Mouse (Mus musculus): ENCODE measurements around the gene Vasn. TPM values are rescaled to one million over a fixed set of nuclear protein-coding genes. Genes with fewer than 3 reads are reported as not detected.
A peak's percentile ranks its signal among the peaks of the same experiment; 100 is the strongest.
"Not testable (repeated sequence)": the region's sequence is repeated elsewhere in the genome, so short reads cannot be mapped to it uniquely, and the experiment has no call there.

The Vasn gene
- polyA plus RNA-seq, 2 experiments = 35.7 to 75.7 TPM

DNA sequence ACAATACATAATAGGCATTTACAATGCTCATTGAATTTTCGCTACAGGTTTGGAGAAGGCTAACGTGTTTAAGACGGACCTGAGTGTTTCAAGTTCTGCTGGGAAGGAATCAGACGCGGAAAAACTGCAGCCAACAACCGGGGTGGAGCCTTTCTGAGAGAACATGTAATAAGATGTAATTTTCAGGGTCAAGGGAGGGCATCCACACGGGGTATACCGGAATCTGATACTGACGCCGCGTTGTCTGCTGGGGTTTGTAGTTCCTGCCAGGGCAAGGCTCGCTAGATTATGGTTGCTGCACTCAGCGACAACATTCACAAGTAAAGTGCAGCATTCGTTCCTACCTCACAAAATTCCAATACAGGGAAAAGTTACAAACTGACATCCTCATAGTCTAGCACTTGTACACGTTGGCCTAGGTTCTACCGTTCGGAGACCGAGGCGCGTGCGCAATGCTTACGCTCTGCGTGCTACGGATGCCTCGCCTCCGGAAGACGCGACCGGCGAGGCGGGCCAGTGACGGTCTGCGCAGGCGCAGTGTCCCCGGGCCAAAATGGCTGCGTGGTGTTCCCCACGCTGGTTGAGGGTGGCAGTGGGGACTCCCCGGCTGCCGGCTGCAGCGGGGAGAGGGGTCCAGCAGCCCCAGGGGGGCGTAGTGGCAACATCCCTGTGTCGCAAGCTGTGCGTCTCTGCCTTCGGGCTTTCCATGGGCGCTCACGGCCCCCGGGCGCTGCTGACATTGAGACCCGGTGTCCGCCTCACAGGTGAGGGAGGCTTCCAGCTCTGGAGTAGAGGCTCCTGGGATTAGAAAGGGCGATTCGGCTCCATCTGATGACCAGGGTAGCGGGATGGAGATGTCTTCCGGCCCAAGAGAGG lies 44.1 kb downstream of the Vasn start:
- Histone ChIP-seq H3K4me2 (replicated peaks; ENCODE audit: low read depth, low read length, severe bottlenecking) (peak overlapping the region; percentile 84), H3K4me1 (ENCODE audit: control insufficient read depth, insufficient read depth, low read length) (peaks cover 2% of the 10 kb centered on the region), H3K9ac (ENCODE audit: low read depth, low read length, severe bottlenecking) (peak overlapping the region; percentile 79), H3K27me3 (ENCODE audit: control insufficient read depth, insufficient read depth, low read length) (no peaks in the 10 kb centered on the region), H3K27ac (replicated peaks; ENCODE audit: low read depth, low read length) (peak overlapping the region; percentile 71), H3K4me3 (replicated peaks; ENCODE audit: low read length) (peak overlapping the region; percentile 96), H3K9me3 (ENCODE audit: control insufficient read depth, low read length) (no peaks in the 10 kb centered on the region), H3K36me3 (ENCODE audit: control insufficient read depth, insufficient read depth, low read length) (peaks cover 17% of the 10 kb centered on the region)
- peak; percentile 89; the same call in 1 of the 2 replicates for TF ChIP-seq POLR2A (IDR thresholded peaks at IDR 0.05; ENCODE audit: borderline replicate concordance, extremely low read depth, insufficient read depth, insufficient read length)
- ATAC-seq (ENCODE audit: low FRiP score, low read depth) (peak; percentile 88), DNase-seq (ENCODE audit: low spot score) (peak; percentile 95)
- under 1% methylated on average over 54 of the region's 54 CpGs for WGBS

DNA sequence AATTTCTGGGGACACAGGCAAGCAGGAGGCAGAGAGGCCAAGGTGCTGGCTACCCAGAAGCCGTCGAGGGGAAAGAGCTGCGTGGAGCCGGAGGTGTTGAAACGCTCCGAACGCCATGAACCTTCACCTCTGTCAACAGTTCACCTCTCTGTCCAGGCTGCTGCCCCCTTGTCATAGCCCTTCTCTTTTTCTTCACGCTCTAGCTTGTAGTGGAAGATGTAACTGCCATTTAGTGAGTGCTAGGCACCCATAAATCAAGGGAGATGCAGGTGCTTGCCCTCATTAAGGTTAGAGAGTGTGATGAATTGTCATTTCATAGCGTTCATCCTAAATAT lies 44.7 kb downstream of the Vasn start:
- no peak for ATAC-seq (ENCODE audit: low FRiP score, low read depth)
- H3K27ac ChIP-seq (replicated peaks; ENCODE audit: low read depth, low read length) = no peak overlapping the region
- no peak for TF ChIP-seq POLR2A (IDR thresholded peaks at IDR 0.05; ENCODE audit: borderline replicate concordance, extremely low read depth, insufficient read depth, insufficient read length)

DNA sequence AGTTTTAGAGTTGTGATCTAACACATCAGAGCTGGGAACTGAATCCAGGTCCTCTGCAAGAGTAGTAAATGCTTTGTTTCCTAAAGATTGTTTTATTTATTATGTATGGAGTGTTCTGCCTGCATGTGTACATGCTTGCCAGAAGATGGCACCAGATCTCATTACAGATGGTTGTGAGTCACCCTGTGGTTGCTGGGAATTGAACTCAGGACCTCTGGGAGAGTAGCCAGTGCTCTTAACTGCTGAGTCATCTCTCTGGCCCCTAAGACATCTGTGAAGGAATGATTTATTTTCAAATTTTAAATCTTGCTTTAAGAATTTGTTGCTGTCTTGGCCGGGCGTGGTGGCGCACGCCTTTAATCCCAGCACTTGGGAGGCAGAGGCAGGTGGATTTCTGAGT lies 49.6 kb downstream of the Vasn start:
- ATAC-seq (ENCODE audit: low FRiP score, low read depth); H3K4me1 ChIP-seq (ENCODE audit: control insufficient read depth, insufficient read depth, low read length); H3K27me3 ChIP-seq (ENCODE audit: control insufficient read depth, insufficient read depth, low read length); H3K27ac ChIP-seq (replicated peaks; ENCODE audit: low read depth, low read length); H3K4me2 ChIP-seq (replicated peaks; ENCODE audit: low read depth, low read length, severe bottlenecking); H3K9ac ChIP-seq (ENCODE audit: low read depth, low read length, severe bottlenecking); DNase-seq (ENCODE audit: low spot score); H3K9me3 ChIP-seq (ENCODE audit: control insufficient read depth, low read length); H3K4me3 ChIP-seq (replicated peaks; ENCODE audit: low read length): not testable (repeated sequence)
- 98% methylated on average over 4 of the region's 4 CpGs for WGBS
- peaks cover 70% of the 10 kb centered on the region for H3K36me3 ChIP-seq (ENCODE audit: control insufficient read depth, insufficient read depth, low read length)

More for the DNA sequence above, 44.7 kb downstream of the Vasn start:
- under 1% methylated on average over 9 of the region's 9 CpGs for WGBS
- Histone ChIP-seq H3K4me3 (replicated peaks; ENCODE audit: low read length) (peak overlapping the region; percentile 96), H3K36me3 (ENCODE audit: control insufficient read depth, insufficient read depth, low read length) (peaks cover 23% of the 10 kb centered on the region), H3K9ac (ENCODE audit: low read depth, low read length, severe bottlenecking) (peak overlapping the region; percentile 79), H3K4me1 (ENCODE audit: control insufficient read depth, insufficient read depth, low read length) (no peaks in the 10 kb centered on the region), H3K27me3 (ENCODE audit: control insufficient read depth, insufficient read depth, low read length) (no peaks in the 10 kb centered on the region), H3K9me3 (ENCODE audit: control insufficient read depth, low read length) (no peaks in the 10 kb centered on the region), H3K4me2 (replicated peaks; ENCODE audit: low read depth, low read length, severe bottlenecking) (peak overlapping the region; percentile 84)
- no peak for DNase-seq (ENCODE audit: low spot score)

Other genes starting within 250 kb of the Vasn start
- 3.2 and 4.1 TPM in 2 replicates for gene Adcy9, start 219.4 kb upstream of the Vasn start, polyA plus RNA-seq (2012; rRNA removed)
- 2.4 and 2.7 TPM in 2 replicates for gene Adcy9, start 219.4 kb upstream of the Vasn start, polyA plus RNA-seq (2014; fragmentation: Nextera tagmentation; extraction: Ambion mirVana)
- gene Srl, start 98.1 kb upstream of the Vasn start, polyA plus RNA-seq (2012; rRNA removed) = 40.7 and 44.2 TPM in 2 replicates
- 47.3 and 53.7 TPM in 2 replicates for gene Srl, start 98.1 kb upstream of the Vasn start, polyA plus RNA-seq (2014; fragmentation: Nextera tagmentation; extraction: Ambion mirVana)
- gene Tfap4, start 80.1 kb upstream of the Vasn start, polyA plus RNA-seq (2012; rRNA removed) = 29.9 and 31.5 TPM in 2 replicates
- 19.6 and 22.8 TPM in 2 replicates for gene Tfap4, start 80.1 kb upstream of the Vasn start, polyA plus RNA-seq (2014; fragmentation: Nextera tagmentation; extraction: Ambion mirVana)
- 83.8 and 110 TPM in 2 replicates for gene Glis2, start 45.2 kb upstream of the Vasn start, polyA plus RNA-seq (2012; rRNA removed)
- 45.9 and 53.3 TPM in 2 replicates for gene Glis2, start 45.2 kb upstream of the Vasn start, polyA plus RNA-seq (2014; fragmentation: Nextera tagmentation; extraction: Ambion mirVana)
- 72.7 and 80.1 TPM in 2 replicates for gene Pam16, start 15.0 kb upstream of the Vasn start, polyA plus RNA-seq (2012; rRNA removed)
- gene Pam16, start 15.0 kb upstream of the Vasn start, polyA plus RNA-seq (2014; fragmentation: Nextera tagmentation; extraction: Ambion mirVana) = 92.5 and 94.1 TPM in 2 replicates
- gene Dnaja3, start within 50 bp of the Vasn start, polyA plus RNA-seq (2012; rRNA removed) = 27.0 and 30.2 TPM in 2 replicates
- gene Dnaja3, start within 50 bp of the Vasn start, polyA plus RNA-seq (2014; fragmentation: Nextera tagmentation; extraction: Ambion mirVana) = 52.4 and 54.7 TPM in 2 replicates
- 40.8 and 51.1 TPM in 2 replicates for gene Coro7, start 39.8 kb downstream of the Vasn start, polyA plus RNA-seq (2012; rRNA removed)
- gene Coro7, start 39.8 kb downstream of the Vasn start, polyA plus RNA-seq (2014; fragmentation: Nextera tagmentation; extraction: Ambion mirVana) = 15.0 and 16.0 TPM in 2 replicates
- gene Nmral1, start 79.4 kb downstream of the Vasn start, polyA plus RNA-seq (2012; rRNA removed) = 64.3 and 71.5 TPM in 2 replicates
- 70.9 and 82.0 TPM in 2 replicates for gene Nmral1, start 79.4 kb downstream of the Vasn start, polyA plus RNA-seq (2014; fragmentation: Nextera tagmentation; extraction: Ambion mirVana)
- gene Hmox2, start 86.4 kb downstream of the Vasn start, polyA plus RNA-seq (2012; rRNA removed) = 56.0 and 63.1 TPM in 2 replicates
- 96.6 and 106 TPM in 2 replicates for gene Hmox2, start 86.4 kb downstream of the Vasn start, polyA plus RNA-seq (2014; fragmentation: Nextera tagmentation; extraction: Ambion mirVana)
- 84.8 and 110 TPM in 2 replicates for gene Cdip1, start 150.4 kb downstream of the Vasn start, polyA plus RNA-seq (2012; rRNA removed)
- gene Cdip1, start 150.4 kb downstream of the Vasn start, polyA plus RNA-seq (2014; fragmentation: Nextera tagmentation; extraction: Ambion mirVana) = 80.8 and 81.2 TPM in 2 replicates
- not detected in 2 replicates for gene 4930562C15Rik, start 195.5 kb downstream of the Vasn start, polyA plus RNA-seq (2012; rRNA removed)
- gene 4930562C15Rik, start 195.5 kb downstream of the Vasn start, polyA plus RNA-seq (2014; fragmentation: Nextera tagmentation; extraction: Ambion mirVana) = 0.37 and 0.70 TPM in 2 replicates
- gene Ubald1, start 240.4 kb downstream of the Vasn start, polyA plus RNA-seq (2012; rRNA removed) = 32.5 and 42.3 TPM in 2 replicates
- gene Ubald1, start 240.4 kb downstream of the Vasn start, polyA plus RNA-seq (2014; fragmentation: Nextera tagmentation; extraction: Ambion mirVana) = 42.0 and 44.3 TPM in 2 replicates
- 101 and 132 TPM in 2 replicates for gene Mgrn1, start 246.3 kb downstream of the Vasn start, polyA plus RNA-seq (2012; rRNA removed)
- gene Mgrn1, start 246.3 kb downstream of the Vasn start, polyA plus RNA-seq (2014; fragmentation: Nextera tagmentation; extraction: Ambion mirVana) = 87.7 and 92.7 TPM in 2 replicates

Data from limb, embryonic 14.5 days (tissue).